Mouse (Mus musculus) bone marrow, adult 2 months (tissue): ENCODE results near the gene Iqsec3.

Experiments used
- CTCF ChIP-seq: fragments of 200-500 bp; IDR thresholded peaks from 2 replicates; pipeline ENCODE4 v1.5.1; 2011; ENCODE audit warnings: low read length, control low read depth; ENCODE audit not compliant: control insufficient read depth, insufficient read depth
- POLR2A ChIP-seq: fragments of 200-500 bp; IDR thresholded peaks from 2 replicates; pipeline ENCODE4 v1.6.1; 2011; ENCODE audit warnings: low read depth, mild to moderate bottlenecking, control low read depth, low read length, borderline replicate concordance; ENCODE audit not compliant: control insufficient read depth

DNA sequence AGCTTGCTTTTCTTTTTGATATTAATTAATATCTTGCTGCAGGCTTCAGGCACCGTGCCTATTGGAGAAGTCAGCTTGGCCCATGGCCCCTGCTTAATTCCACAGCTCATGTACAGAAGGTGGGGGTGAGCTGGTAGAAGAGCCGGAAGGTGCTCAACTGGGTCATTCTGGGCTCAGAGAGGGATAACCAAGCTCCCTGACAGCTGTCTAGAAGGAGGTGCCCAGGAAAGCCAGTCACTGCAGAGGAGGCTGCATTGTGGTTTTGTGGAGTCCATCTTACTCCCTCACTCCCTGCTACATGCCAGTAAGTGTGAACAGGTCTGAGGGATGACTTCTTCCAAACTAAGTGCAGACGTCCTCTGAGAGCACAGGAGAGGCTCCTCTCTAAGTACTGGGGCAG lies 26.4 kb upstream of the Iqsec3 start:
- TF ChIP-seq CTCF (no peak), POLR2A (no peak)
